Mouse (Mus musculus) stomach, embryonic 14.5 days (tissue): ENCODE results near the gene Mfrp. TPM values are rescaled to one million over a fixed set of nuclear protein-coding genes. Genes with fewer than 3 reads are reported as not detected.

Source experiments
- ATAC-seq: fragments of 200-750 bp; cut with Nextera tagmentation; 2 replicates; pipeline ENCODE4 v1.8.0; 2017; ENCODE audit warnings: low read depth, moderate TSS enrichment; ENCODE audit not compliant: insufficient number of reproducible peaks, insufficient read depth, low FRiP score
- H3K27ac ChIP-seq: fragments of 300-500 bp; sonication (generic); 2 replicates; pipeline ENCODE4 v1.5.1; 2014; ENCODE audit warnings: mild to moderate bottlenecking, low read length, moderate library complexity, mixed read lengths
- H3K27me3 ChIP-seq: fragments of 300-500 bp; sonication (generic); 2 replicates; pipeline ENCODE4 v1.6.1; 2014; ENCODE audit warnings: low read length, control low read depth, mixed read lengths; ENCODE audit not compliant: control insufficient read depth, insufficient read depth
- H3K36me3 ChIP-seq: fragments of 300-500 bp; sonication (generic); 2 replicates; pipeline ENCODE4 v1.6.1; 2014; ENCODE audit warnings: mild to moderate bottlenecking, control low read depth, low read length, moderate library complexity, mixed read lengths; ENCODE audit not compliant: control insufficient read depth, insufficient read depth
- H3K4me1 ChIP-seq: fragments of 300-500 bp; sonication (generic); 2 replicates; pipeline ENCODE4 v1.6.1; 2014; ENCODE audit warnings: low read length, control low read depth, mixed read lengths; ENCODE audit not compliant: control insufficient read depth, insufficient read depth
- H3K4me2 ChIP-seq: fragments of 300-500 bp; sonication (generic); replicated peaks from 2 replicates; pipeline ENCODE4 v1.6.1; 2014; ENCODE audit warnings: low read depth, low read length, control low read depth
- H3K4me3 ChIP-seq: fragments of 300-500 bp; sonication (generic); 2 replicates; pipeline ENCODE4 v1.5.1; 2014; ENCODE audit warnings: low read depth, low read length, control low read depth
- H3K9ac ChIP-seq: fragments of 300-500 bp; sonication (generic); replicated peaks from 2 replicates; pipeline ENCODE4 v1.6.1; 2014; ENCODE audit warnings: low read depth, mild to moderate bottlenecking, control low read depth, low read length, moderate library complexity, mixed read lengths
- H3K9me3 ChIP-seq: fragments of 300-500 bp; sonication (generic); 2 replicates; pipeline ENCODE4 v1.6.1; 2016; ENCODE audit warnings: low read depth, low read length, control low read depth; ENCODE audit not compliant: control insufficient read depth
- WGBS: fragments of 180-500 bp; shearing (Covaris S2); extraction: QIAGEN DNeasy Blood & Tissue Kit; methylation state at CpG from one replicate; pipeline ENCODE4 v1.1.7; 2014; 5-methylcytosine and 5-hydroxymethylcytosine counted together
- polyA plus RNA-seq: library from polyadenylated mRNA; unstranded; fragments of >200 nt; fragmentation: Nextera tagmentation; extraction: Ambion mirVana; gene quantifications from 2 replicates; pipeline ENCODE4 v1.2.1, GENCODE M21; 2014

Mfrp gene
- polyA plus RNA-seq, 1 experiment from 2014 or later = 0.26 TPM

DNA sequence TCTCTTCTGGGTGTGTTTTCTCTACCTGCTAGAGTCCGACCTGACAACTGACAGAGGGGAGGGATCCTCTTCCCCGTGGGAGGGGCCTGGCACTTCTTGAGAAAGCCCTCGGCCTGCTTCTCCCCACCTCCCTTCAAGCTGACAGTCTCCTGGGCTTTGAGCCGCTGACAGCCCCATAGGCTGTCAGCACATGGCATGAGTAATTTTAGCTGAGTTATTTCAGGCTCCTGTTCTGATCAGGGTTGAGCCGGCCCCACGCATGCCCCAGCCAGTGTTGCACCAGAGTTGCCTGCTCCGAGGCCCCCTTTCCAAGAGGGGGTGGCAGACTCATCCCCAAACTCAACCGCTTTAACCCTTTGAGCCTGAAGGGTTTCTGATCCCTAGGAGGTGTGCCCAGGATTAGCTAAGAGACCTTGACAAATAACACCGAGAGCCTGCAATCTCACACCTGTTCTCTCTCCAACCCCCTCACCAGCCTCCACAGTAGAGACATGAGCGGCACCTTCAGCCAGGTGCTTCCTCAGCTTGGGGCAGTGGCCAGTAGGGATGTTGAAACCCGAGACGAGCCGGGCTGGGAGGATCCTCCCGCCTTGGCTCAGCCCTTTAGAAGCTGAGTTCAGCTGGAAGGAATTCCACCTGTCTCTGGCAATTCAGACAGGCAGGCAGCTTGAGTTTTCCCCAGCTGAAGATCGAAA lies 13.6 kb upstream of the Mfrp start:
- Histone ChIP-seq H3K4me3 (no peak overlapping the region), H3K27ac (peak overlapping the region; percentile 3; the same call in 1 of the 2 replicates), H3K36me3 (peaks cover 9% of the 10 kb centered on the region; the same call in 1 of the 2 replicates), H3K9ac (no peak overlapping the region), H3K27me3 (0 out of 2 replicates have a peak, but pooled peaks cover 6% of the 10 kb centered on the region), H3K9me3 (no peaks in the 10 kb centered on the region), H3K4me1 (peaks cover 24% of the 10 kb centered on the region), H3K4me2 (0 out of 2 replicates have a peak overlapping the region, but pooled peaks have one; percentile 4)
- ATAC-seq = no peak; the same call in 1 of the 2 replicates
- WGBS = 5% methylated on average over 15 of the region's 15 CpGs

DNA sequence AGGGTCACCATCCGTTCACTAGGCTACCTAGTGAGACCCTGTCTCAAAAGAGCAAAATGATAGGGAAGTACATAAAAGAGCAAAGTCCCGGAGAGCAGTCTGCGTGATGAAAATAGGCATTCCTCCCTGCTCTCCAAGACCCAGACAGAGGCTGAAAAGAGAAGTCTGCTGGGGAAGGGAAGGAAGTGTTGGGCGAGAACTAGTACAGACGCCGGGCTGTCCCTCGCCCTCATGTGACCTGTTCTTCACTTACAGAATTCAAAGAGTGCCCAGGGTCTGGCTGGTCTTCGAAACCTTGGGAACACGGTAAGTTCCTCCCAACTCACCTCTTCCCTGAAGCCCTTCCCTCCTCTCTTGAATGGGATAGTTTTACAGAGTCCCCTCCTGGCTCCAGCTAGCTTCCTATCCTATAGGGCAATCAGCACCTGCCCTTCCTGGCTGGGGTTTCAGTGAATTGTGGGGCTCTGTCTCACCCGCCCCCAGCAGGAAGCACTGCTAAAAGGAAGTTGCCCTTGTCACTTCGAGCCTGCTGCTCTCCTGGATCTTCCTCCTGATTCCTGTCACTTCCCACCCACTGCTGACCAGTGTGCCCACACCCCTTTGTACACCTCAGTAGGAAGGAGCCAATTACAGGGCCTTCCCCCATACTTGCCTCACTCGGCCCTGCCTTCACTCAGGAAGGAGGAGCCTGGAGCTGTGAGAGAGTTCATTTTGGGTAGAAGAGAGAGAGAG lies 12.5 kb upstream of the Mfrp start:
- Histone ChIP-seq H3K4me1 (peaks cover 19% of the 10 kb centered on the region; the same call in 1 of the 2 replicates), H3K27me3 (0 out of 2 replicates have a peak, but pooled peaks cover 6% of the 10 kb centered on the region), H3K27ac (no peak overlapping the region), H3K9me3 (no peaks in the 10 kb centered on the region), H3K4me2 (no peak overlapping the region), H3K36me3 (peaks cover 9% of the 10 kb centered on the region; the same call in 1 of the 2 replicates), H3K4me3 (no peak overlapping the region), H3K9ac (no peak overlapping the region)
- WGBS = 64% methylated on average over 12 of the region's 12 CpGs
- ATAC-seq = no peak

DNA sequence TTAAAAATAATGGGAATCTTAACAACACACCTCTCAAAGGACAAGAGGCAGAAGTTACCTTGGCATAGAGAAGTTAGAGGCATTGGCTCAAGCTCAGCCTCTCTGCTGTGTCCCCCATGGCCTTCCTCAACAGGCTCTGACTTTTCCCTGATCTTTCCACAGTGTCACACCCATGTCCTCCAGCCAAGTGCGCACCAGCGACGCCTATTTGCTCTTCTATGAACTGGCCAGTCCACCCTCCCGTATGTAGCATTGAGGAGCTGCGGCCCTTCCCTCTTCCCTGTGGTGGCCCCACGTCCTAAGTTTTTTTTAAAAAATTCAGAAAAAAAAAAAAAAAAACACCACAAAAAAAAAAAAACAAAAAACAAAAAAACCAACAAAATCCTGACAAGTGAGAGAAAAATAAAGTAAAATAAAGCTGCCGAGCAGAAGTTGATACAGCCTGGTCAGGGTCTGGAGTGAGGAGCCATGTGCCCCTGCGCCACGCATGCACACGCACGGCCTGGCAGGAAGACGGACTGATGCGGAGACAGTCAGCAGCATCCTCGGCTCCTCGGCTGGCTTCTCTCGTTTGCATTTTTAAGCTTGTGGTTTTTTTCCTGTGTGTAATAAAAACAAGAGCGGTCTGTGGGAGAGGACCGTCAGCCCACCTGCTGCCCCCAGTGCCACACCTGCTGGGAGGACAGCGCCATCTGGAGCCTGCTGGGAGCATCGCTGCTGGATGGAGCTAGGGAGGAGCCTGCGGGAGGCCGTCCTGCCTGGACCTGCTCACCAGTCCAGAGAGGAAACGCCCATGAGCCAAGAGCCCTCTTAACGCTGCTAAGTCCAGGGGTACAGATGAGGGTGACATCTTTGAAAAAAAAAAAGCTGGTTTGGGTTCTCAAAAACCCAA lies 7.7 kb upstream of the Mfrp start:
- no peak overlapping the region for H3K27ac ChIP-seq
- no peak overlapping the region for H3K9ac ChIP-seq
- H3K4me2 ChIP-seq = no peak overlapping the region
- 0 out of 2 replicates have a peak, but pooled peaks cover 3% of the 10 kb centered on the region for H3K4me1 ChIP-seq
- peak; percentile 75; the same call in 1 of the 2 replicates for ATAC-seq
- peaks cover 9% of the 10 kb centered on the region; the same call in 1 of the 2 replicates for H3K36me3 ChIP-seq
- 38% methylated on average over 24 of the region's 24 CpGs for WGBS
- H3K27me3 ChIP-seq = no peaks in the 10 kb centered on the region
- H3K4me3 ChIP-seq = no peak overlapping the region
- H3K9me3 ChIP-seq = no peaks in the 10 kb centered on the region

DNA sequence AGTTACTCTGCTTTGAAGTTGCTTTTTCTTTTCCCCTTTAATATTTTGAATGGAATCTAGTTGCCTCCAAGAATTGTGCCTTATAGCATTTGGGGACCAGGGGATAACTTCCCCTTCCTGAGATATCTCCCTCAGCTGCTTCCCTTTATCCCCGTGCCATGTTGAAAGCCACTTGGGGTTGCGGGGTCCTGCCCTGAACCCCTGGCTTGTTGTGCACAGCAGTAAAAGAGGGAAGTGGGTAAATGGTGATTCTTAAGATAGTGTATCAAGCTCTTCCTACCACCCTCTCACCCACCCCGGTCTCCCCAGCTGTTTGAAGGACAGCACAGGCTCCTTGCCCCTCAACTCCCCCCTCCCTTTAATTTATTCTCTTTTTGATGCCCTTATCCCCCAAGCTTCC lies 6.8 kb upstream of the Mfrp start:
- no peaks in the 10 kb centered on the region for H3K9me3 ChIP-seq
- WGBS = 76% methylated on average over 3 of the region's 3 CpGs
- no peaks in the 10 kb centered on the region for H3K27me3 ChIP-seq
- no peak for ATAC-seq
- no peak overlapping the region for H3K9ac ChIP-seq
- no peak overlapping the region for H3K4me3 ChIP-seq
- H3K27ac ChIP-seq = no peak overlapping the region
- peaks cover 9% of the 10 kb centered on the region; the same call in 1 of the 2 replicates for H3K36me3 ChIP-seq
- H3K4me2 ChIP-seq = no peak overlapping the region
- H3K4me1 ChIP-seq = 0 out of 2 replicates have a peak, but pooled peaks cover 3% of the 10 kb centered on the region

DNA sequence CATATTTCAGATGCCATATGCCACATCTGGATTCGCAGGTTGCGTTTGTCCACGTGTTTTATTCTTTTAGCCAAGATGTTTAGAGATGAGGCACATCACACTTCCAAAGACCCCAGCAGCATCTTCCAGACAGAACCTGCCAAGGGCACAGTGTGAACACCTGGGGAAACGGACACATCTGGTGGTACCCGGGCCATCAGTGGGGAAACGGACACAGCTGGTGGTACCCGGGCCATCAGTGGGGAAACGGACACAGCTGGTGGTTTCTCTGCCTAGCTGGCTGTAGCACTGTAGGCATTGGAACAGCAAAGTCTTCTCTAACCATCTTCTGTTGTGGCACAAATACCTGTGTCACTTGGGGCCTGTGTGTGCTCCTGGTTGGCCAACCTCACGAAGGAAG lies 5.7 kb upstream of the Mfrp start:
- ATAC-seq = no peak
- Histone ChIP-seq H3K9ac (no peak overlapping the region), H3K36me3 (peaks cover 5% of the 10 kb centered on the region; the same call in 1 of the 2 replicates), H3K4me2 (no peak overlapping the region), H3K27me3 (no peaks in the 10 kb centered on the region), H3K27ac (no peak overlapping the region), H3K9me3 (no peaks in the 10 kb centered on the region), H3K4me3 (no peak overlapping the region), H3K4me1 (0 out of 2 replicates have a peak, but pooled peaks cover 3% of the 10 kb centered on the region)
- 91% methylated on average over 9 of the region's 9 CpGs for WGBS

DNA sequence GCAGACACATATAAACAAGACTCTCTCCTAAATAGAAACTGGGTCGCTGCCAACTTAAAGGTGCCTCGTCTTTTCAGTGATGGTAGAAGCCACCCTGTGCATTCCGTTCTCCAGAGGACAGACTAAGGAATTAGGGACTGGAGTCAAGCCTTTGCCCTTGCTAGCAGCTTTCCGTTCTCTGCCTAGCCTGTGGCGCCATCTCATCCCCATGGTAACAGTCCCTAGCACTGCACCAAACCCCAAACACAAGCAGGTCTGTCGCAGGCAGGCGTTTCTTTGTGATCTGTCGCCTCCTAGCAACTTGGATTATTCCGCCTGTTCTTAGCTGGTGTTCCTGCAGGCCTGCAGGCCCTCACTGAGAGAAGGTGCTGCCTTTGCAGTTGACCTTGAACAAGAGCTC lies 5.0 kb upstream of the Mfrp start:
- 37% methylated on average over 9 of the region's 9 CpGs for WGBS
- Histone ChIP-seq H3K4me3 (no peak overlapping the region), H3K4me1 (0 out of 2 replicates have a peak, but pooled peaks cover 3% of the 10 kb centered on the region), H3K4me2 (no peak overlapping the region), H3K9me3 (no peaks in the 10 kb centered on the region), H3K27me3 (no peaks in the 10 kb centered on the region), H3K9ac (no peak overlapping the region), H3K36me3 (peaks cover 5% of the 10 kb centered on the region; the same call in 1 of the 2 replicates), H3K27ac (no peak overlapping the region)
- ATAC-seq = no peak

DNA sequence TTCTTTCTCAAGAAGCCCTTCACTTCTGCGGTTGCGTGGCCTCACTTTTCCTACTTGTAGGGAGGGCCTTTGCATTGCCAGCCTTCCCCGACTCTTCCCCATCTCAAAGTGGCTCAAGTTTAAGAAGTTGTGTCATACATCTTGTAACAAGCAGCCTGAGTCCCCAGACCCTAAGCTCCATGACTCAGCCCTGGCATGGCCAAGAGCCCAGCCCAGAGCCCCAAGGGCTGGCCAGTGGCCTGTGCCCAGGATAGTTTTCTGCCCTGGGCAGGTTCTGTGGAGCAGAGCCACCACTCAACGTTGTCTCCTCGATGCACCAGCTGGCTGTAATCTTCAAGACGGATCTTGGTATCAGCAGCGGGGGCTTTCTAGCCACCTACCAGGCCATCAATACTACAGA lies 3.4 kb downstream of the Mfrp start:
- no peak for ATAC-seq
- Histone ChIP-seq H3K27ac (no peak overlapping the region), H3K4me2 (no peak overlapping the region), H3K4me3 (no peak overlapping the region), H3K9me3 (no peaks in the 10 kb centered on the region), H3K36me3 (peaks cover 10% of the 10 kb centered on the region), H3K4me1 (peaks cover 37% of the 10 kb centered on the region), H3K9ac (no peak overlapping the region), H3K27me3 (no peaks in the 10 kb centered on the region)
- 90% methylated on average over 7 of the region's 7 CpGs for WGBS

DNA sequence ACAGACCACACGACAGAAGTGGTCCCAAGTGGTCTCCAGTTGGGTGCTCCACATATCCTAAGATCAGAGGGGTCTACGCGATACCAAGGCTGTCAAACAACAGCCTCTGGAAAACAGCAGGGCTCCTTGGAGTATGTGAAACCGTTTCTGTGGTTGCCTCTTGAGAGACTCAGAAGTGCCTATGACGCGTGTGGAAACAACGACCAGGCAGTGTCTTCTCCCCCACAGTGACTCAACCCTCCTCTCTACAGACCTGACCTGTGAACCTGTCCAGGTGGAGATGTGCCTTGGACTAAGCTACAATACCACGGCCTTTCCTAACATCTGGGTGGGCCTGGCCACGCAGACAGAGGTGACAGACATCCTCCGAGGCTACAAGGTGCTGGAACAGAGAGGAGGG lies 4.3 kb downstream of the Mfrp start:
- Histone ChIP-seq H3K9ac (no peak overlapping the region), H3K4me2 (no peak overlapping the region), H3K27me3 (no peaks in the 10 kb centered on the region), H3K36me3 (peaks cover 10% of the 10 kb centered on the region), H3K4me3 (no peak overlapping the region), H3K27ac (no peak overlapping the region), H3K9me3 (no peaks in the 10 kb centered on the region), H3K4me1 (peaks cover 44% of the 10 kb centered on the region)
- no peak for ATAC-seq
- WGBS = 86% methylated on average over 10 of the region's 10 CpGs
